Mouse (Mus musculus) lung, embryonic 16.5 days (tissue): ENCODE measurements around the gene Ppbp. TPM values are rescaled to one million over a fixed set of nuclear protein-coding genes. Genes with fewer than 3 reads are reported as not detected.
A peak's percentile ranks its signal among the peaks of the same experiment; 100 is the strongest.
"Not testable (repeated sequence)": the region's sequence is repeated elsewhere in the genome, so short reads cannot be mapped to it uniquely, and the experiment has no call there.

Experiments
- ATAC-seq: fragments of 200-750 bp; cut with Nextera tagmentation; 2 replicates; pipeline ENCODE4 v1.8.0; 2017; ENCODE audit warnings: low read depth, mild to moderate bottlenecking, moderate library complexity
- H3K27ac ChIP-seq: fragments of 300-500 bp; sonication (generic); 2 replicates; pipeline ENCODE4 v1.5.1; 2014; ENCODE audit warnings: mild to moderate bottlenecking, control low read depth, low read length
- H3K27me3 ChIP-seq: fragments of 300-500 bp; sonication (generic); 2 replicates; pipeline ENCODE4 v1.6.1; 2014; ENCODE audit warnings: low read depth, low read length, mixed read lengths; ENCODE audit not compliant: control insufficient read depth, insufficient read depth
- H3K36me3 ChIP-seq: fragments of 300-500 bp; sonication (generic); 2 replicates; pipeline ENCODE4 v1.6.1; 2014; ENCODE audit warnings: low read length; ENCODE audit not compliant: control insufficient read depth, insufficient read depth
- H3K4me1 ChIP-seq: fragments of 300-500 bp; sonication (generic); replicated peaks from 2 replicates; pipeline ENCODE4 v1.6.1; 2014; ENCODE audit warnings: low read length, mixed read lengths; ENCODE audit not compliant: control insufficient read depth, insufficient read depth
- H3K4me2 ChIP-seq: fragments of 300-500 bp; sonication (generic); 2 replicates; pipeline ENCODE4 v1.6.1; 2014; ENCODE audit warnings: low read depth, low read length, control low read depth
- H3K4me3 ChIP-seq: fragments of 300-500 bp; sonication (generic); 2 replicates; pipeline ENCODE4 v1.5.1; 2014; ENCODE audit warnings: mild to moderate bottlenecking, low read length, control low read depth
- H3K9ac ChIP-seq: fragments of 300-500 bp; sonication (generic); 2 replicates; pipeline ENCODE4 v1.6.1; 2014; ENCODE audit warnings: low read length, control low read depth
- H3K9me3 ChIP-seq: fragments of 300-500 bp; sonication (generic); 2 replicates; pipeline ENCODE4 v1.6.1; 2016; ENCODE audit warnings: low read length; ENCODE audit not compliant: control insufficient read depth
- WGBS: fragments of 180-500 bp; shearing (Covaris S2); extraction: QIAGEN DNeasy Blood & Tissue Kit; methylation state at CpG from one replicate; pipeline ENCODE4 v1.1.7; 2014; 5-methylcytosine and 5-hydroxymethylcytosine counted together
- polyA plus RNA-seq: library from polyadenylated mRNA; unstranded; fragments of >200 nt; fragmentation: Nextera tagmentation; extraction: Ambion mirVana; gene quantifications from 2 replicates; pipeline ENCODE4 v1.2.1, GENCODE M21; 2015

Ppbp gene
- polyA plus RNA-seq, 1 experiment from 2014 or later, result 6.5 TPM

DNA sequence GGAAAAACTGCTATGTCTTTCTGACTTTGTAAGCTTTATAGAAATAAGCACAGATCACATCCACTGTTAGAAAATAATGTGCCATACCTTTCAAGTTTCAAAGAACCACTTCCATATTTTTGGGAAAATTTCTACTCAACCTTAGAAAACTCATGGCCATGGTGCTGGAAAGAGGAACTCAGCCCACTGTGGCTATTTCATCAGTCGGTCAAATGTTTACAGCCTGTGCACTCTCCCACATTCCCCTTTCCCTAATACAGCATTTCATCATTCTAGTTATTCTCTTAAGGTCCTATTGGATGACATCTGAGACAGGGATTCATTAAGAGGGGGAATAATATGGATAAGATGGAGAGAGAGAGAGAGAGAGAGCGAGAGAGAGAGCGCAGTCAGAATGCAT, 15.4 kb downstream of the Ppbp start:
- no peak overlapping the region for H3K4me2 ChIP-seq
- 71% methylated on average over 3 of the region's 3 CpGs for WGBS
- H3K9me3 ChIP-seq, result no peaks in the 10 kb centered on the region
- no peaks in the 10 kb centered on the region for H3K36me3 ChIP-seq
- no peak overlapping the region for H3K27ac ChIP-seq
- H3K4me3 ChIP-seq, result no peak overlapping the region
- ATAC-seq, result no peak
- no peaks in the 10 kb centered on the region; the same call in 1 of the 2 replicates for H3K27me3 ChIP-seq
- no peak overlapping the region for H3K9ac ChIP-seq
- H3K4me1 ChIP-seq, result peaks cover 4% of the 10 kb centered on the region

DNA sequence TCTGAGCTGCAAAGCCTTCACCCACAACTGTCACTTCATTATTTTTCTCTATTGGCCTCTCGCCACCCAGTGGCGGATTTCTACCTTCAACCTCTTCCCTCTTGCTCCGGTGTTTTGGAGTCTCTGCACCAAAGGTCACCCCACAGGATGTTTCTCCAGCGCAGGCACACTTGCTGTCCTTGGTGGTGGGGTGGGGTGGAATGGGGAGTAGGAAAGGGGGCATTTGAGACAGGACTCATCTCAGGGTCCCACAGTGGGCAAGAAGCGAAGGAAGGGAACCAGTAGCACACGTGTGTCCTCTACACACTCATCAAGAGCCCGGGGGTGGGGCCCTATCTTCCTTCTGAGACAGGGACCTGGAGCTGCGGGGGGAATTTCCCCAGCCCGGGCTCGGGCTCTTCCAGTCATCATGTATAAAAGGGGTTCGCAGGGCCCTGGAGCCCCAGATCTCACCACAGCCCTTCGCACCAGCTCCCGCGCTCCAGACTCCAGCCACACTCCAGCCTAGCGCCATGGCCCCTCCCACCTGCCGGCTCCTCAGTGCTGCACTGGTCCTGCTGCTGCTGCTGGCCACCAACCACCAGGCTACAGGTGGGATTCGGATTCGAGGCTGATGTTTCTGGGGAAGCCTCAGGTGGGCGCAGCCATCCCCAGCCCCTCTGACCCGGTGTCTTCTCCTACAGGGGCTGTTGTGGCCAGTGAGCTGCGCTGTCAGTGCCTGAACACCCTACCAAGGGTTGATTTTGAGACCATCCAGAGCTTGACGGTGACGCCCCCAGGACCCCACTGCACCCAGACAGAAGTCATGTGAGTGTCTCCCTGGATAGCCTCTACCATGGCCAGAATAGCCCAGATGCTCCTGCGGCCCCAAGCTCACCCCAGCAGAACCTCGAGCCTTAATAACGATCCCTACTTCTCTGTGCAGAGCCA, 17.6 kb downstream of the Ppbp start, which contains the start of gene Cxcl3:
Cxcl3 (plus strand) TSS at position 445 of the 930 bp plus-strand sequence.
- Histone ChIP-seq H3K27me3 (no peaks in the 10 kb centered on the region; the same call in 1 of the 2 replicates), H3K36me3 (no peaks in the 10 kb centered on the region), H3K4me2 (peak within 1 kb of the TSS; percentile 67), H3K9me3 (no peaks in the 10 kb centered on the region), H3K27ac (no peak within 1 kb of the TSS), H3K9ac (0 out of 2 replicates have a peak within 1 kb of the TSS, but pooled peaks have one; percentile 32), H3K4me1 (peaks cover 8% of the 10 kb centered on the region), H3K4me3 (peak within 1 kb of the TSS; percentile 39)
- ATAC-seq, result peak; percentile 71
- 18% methylated on average over 23 of the region's 26 CpGs for WGBS

DNA sequence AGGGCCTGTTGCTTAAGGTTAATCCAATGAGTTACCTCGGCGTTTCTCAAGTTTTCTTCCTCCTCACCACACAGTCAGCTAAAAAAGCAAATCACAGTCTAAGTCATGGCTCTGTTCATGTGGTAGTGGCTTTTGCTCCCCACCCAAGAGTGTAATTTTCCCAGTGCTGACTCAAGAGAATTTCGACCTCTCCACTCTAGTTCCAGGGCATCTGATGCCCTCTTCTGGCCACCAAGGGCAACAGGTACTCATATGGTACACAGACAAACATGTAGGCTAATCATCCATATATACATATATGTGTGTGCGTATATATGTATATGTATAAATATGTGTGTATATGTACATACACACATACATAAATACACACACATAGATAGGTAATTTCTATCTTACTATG, 19.8 kb downstream of the Ppbp start:
- Histone ChIP-seq H3K9ac (no peak overlapping the region), H3K27ac (no peak overlapping the region), H3K4me3 (no peak overlapping the region), H3K36me3 (no peaks in the 10 kb centered on the region), H3K4me1 (peaks cover 8% of the 10 kb centered on the region), H3K9me3 (no peaks in the 10 kb centered on the region), H3K27me3 (no peaks in the 10 kb centered on the region; the same call in 1 of the 2 replicates), H3K4me2 (no peak overlapping the region)
- ATAC-seq, result no peak
- WGBS, result 77% methylated on average over 4 of the region's 4 CpGs

DNA sequence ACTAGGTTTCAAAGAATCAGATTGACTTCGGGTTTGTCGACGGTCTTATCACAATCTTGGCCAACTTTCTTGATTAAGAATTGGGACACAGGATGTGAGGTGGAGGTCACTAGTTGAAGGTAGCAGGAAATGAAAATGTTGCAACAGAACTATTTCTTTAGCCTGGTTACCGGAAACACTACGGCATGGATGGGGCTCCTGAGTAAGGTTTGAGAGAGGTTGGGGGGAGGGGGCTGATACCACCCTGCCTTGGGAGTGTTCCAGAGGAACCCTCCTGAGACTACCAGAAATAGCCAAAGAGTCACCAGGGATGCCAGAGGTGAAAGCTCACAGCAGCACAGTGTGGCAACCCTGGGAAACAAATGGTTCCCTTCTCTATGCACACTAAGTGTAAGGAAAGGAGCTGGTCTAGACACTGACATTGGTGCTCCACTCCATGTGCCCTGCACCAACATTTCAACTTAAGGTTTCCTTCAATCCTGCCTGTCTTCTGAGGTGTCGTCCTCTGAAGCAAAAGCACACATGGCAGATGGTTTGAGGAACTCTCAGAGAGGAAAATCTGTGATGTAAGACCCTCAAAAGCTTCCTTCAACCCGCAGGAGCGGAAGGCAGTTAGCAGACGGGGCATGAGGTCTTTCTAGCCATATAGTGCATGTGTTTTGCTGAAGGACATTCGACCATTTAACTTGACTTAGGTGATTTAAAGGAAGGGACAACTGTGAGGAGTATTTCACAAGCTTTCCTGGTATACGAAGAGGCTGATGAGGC, 21.2 kb downstream of the Ppbp start:
- H3K9ac ChIP-seq, result no peak overlapping the region
- ATAC-seq, result no peak
- H3K36me3 ChIP-seq, result no peaks in the 10 kb centered on the region
- peaks cover 10% of the 10 kb centered on the region for H3K4me1 ChIP-seq
- no peak overlapping the region for H3K4me3 ChIP-seq
- no peaks in the 10 kb centered on the region for H3K9me3 ChIP-seq
- H3K4me2 ChIP-seq, result peak overlapping the region; percentile 21; the same call in 1 of the 2 replicates
- WGBS, result 55% methylated on average over 11 of the region's 11 CpGs
- peak overlapping the region; percentile 24; the same call in 1 of the 2 replicates for H3K27ac ChIP-seq
- H3K27me3 ChIP-seq, result no peaks in the 10 kb centered on the region; the same call in 1 of the 2 replicates

DNA sequence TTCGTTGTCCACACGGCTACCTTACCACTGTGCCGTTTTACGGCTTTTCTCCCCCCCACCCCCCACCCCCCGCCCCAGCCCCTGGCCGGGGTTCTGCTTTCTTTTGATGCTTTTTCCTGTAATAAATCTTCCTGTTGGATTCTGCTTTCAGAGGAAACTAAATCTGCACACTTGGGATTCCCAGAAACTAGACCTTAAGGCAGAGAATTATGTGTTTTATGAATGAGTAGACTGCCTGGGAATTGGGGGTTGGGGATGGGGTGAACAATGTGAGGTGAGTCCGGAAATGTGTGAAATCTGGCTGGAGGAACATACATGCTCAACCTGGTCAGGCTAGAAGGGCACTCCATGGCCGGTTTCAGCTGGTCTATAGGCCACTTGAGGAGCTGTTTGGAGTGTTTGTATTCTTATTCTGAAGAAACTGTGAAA, 21.8 kb downstream of the Ppbp start:
- Histone ChIP-seq H3K27me3 (no peaks in the 10 kb centered on the region; the same call in 1 of the 2 replicates), H3K4me3 (no peak overlapping the region), H3K4me1 (peaks cover 10% of the 10 kb centered on the region), H3K36me3 (no peaks in the 10 kb centered on the region), H3K4me2 (peak overlapping the region; percentile 21; the same call in 1 of the 2 replicates), H3K27ac (peak overlapping the region; percentile 24; the same call in 1 of the 2 replicates), H3K9me3 (no peaks in the 10 kb centered on the region), H3K9ac (no peak overlapping the region)
- WGBS, result 34% methylated on average over 8 of the region's 8 CpGs
- ATAC-seq, result peak; percentile 78

DNA sequence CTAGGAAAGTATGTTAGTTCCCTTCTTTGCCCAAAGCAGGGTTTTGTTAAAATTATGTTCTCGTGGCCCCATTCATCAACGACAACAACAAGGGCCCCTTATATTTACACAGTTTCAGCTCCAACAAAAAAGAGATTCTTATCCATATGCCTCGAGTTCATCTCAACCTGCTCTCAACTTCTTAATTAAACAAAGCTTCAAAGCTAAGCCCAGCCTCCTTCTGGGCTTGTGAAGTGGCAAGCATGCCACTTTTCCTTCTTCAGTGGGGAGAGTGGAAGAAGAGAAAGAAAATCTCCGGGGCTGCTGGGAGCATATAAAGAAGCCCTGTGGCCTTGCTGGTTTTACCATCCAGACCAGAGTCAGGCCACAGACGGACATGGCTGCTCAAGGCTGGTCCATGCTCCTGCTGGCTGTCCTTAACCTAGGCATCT, 25.9 kb downstream of the Ppbp start, which contains the start of gene Cxcl15:
Cxcl15 (plus strand) TSS at position 340 of the 431 bp plus-strand sequence.
- Histone ChIP-seq H3K4me2 (peak within 1 kb of the TSS; percentile 27), H3K4me3 (peak within 1 kb of the TSS; percentile 21), H3K36me3 (no peaks in the 10 kb centered on the region), H3K9me3 (no peaks in the 10 kb centered on the region), H3K9ac (no peak within 1 kb of the TSS), H3K27me3 (no peaks in the 10 kb centered on the region), H3K27ac (peak within 1 kb of the TSS; percentile 75), H3K4me1 (peaks cover 6% of the 10 kb centered on the region)
- WGBS, result 39% methylated on average over 5 of the region's 5 CpGs
- ATAC-seq, result peak; percentile 92

DNA sequence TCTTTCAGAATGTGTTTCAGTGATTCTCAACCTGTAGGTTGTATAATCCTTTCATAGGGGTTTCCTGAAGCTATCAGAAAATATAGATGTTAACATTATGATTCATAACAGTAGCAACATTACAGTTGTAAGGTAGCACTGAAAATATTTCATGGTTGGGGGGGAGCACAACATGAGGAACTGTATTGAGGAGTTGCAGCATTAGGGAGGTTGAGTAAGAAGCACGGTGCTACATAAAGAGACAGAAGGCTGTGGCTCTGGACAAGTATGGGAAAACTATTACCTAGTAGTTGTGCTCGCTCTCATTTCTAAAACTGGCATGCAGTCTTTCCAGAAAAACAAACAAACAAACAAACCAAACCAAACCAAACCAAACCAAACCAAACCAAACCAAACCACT, 27.1 kb downstream of the Ppbp start:
- H3K4me1 ChIP-seq, H3K4me2 ChIP-seq, H3K4me3 ChIP-seq, H3K9ac ChIP-seq, ATAC-seq, H3K27ac ChIP-seq, H3K27me3 ChIP-seq, H3K9me3 ChIP-seq, H3K36me3 ChIP-seq: not testable (repeated sequence)
- 77% methylated on average over 2 of the region's 2 CpGs for WGBS

DNA sequence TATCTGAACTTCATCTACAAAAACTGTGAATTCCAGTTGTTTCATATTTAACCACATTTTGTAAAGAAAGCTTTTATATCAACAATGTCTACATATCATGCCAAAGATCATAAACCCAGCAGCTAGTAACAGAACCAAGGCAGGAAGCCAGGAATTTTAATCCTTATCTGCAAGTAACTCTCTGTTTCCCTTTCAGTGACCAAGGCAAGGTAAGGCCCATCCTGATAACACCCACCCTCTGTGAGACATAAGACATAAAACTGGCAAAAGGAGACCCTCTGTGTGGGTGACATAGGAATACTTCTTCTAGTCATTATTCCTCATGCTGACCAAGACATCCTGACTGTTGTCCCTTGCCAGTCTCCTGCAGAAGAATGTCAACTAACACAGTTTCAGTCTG, 36.3 kb downstream of the Ppbp start:
- Histone ChIP-seq H3K4me1 (no peaks in the 10 kb centered on the region), H3K36me3 (no peaks in the 10 kb centered on the region), H3K27me3 (no peaks in the 10 kb centered on the region), H3K4me2 (no peak overlapping the region), H3K9ac (no peak overlapping the region), H3K9me3 (no peaks in the 10 kb centered on the region), H3K4me3 (no peak overlapping the region), H3K27ac (no peak overlapping the region)
- ATAC-seq, result no peak

DNA sequence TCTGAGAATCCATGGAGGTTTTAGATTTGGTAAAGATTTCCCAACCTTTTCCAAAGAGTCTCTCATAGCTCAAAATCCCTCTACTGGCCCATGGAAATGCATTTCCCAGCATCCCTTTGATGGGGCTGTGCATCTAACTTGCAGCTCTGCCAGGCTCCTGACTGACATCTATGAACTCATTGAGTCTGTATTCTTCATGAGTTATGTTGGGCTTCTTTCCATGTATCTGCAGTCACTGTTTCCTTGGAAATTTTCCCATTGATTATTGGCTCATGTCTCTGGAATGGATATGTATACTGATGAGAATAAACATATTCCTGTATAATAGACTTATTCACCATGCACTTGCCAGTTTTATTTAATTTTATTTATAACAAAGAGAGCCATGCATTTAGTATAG, 37.7 kb downstream of the Ppbp start:
- Histone ChIP-seq H3K4me1 (no peaks in the 10 kb centered on the region), H3K4me2 (no peak overlapping the region), H3K36me3 (no peaks in the 10 kb centered on the region), H3K27ac (no peak overlapping the region), H3K4me3 (no peak overlapping the region), H3K27me3 (no peaks in the 10 kb centered on the region), H3K9ac (no peak overlapping the region), H3K9me3 (no peaks in the 10 kb centered on the region)
- ATAC-seq, result no peak
